In the genomic region with DNA sequence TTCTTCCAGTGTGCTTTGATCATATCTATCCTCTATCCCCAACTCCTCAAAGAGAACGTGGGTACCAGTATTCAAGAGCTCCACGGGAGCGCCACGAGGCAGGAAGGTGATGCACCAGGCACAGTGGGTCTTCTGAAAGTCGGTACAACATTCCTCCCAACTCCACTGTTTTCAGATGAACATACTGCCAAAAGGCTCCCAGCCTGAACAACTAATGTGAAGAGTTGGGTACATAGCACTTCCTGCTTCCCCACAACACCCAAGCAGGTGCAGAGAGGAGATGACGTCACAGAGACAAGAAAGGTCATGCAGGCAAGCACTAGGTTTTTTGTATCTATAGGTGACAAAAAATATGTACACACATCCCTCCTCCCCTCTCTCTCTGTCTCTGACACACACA, we compare ENCODE assay signal across 19 mouse cellular contexts.
DNase-seq lines count a peak whose midpoint lies in the region; ATAC-seq lines count a peak whose summit lies in the region.
"Had no signal": no experiment of that assay in that cellular context is flagged by ENCODE, and none has a peak within 500 bp of the region (broad histone marks: within the 10 kb centered on the region; RNA-seq: fewer than 3 reads in every experiment).

No protein-coding gene starts in this region.

- 0 out of 2 replicates have a peak overlapping the region, but pooled peaks have one; percentile 15 for H3K27ac ChIP-seq in heart, embryonic 15.5 days
- H3K27ac ChIP-seq in heart, embryonic 10.5 days: no peak overlapping the region
- H3K27ac ChIP-seq in limb, embryonic 10.5 days: no peak overlapping the region
- H3K27ac ChIP-seq: neural tube, embryonic 12.5 days had no signal

- no peaks in the 10 kb centered on the region for H3K27me3 ChIP-seq in heart, embryonic 15.5 days
- no peaks in the 10 kb centered on the region for H3K27me3 ChIP-seq in heart, embryonic 10.5 days (ENCODE audit: insufficient read depth, poor library complexity, severe bottlenecking)
- H3K27me3 ChIP-seq in limb, embryonic 10.5 days (ENCODE audit: low read depth, poor library complexity, severe bottlenecking): no peaks in the 10 kb centered on the region
- H3K27me3 ChIP-seq: hindbrain, embryonic 12.5 days; neural tube, embryonic 12.5 days had no signal

- DNase-seq in heart, embryonic 10.5 days (ENCODE audit: low spot score): no peak
- peak; percentile 86 for DNase-seq in CD4-positive helper T cell, adult 2 months (ENCODE audit: low read depth, low spot score)
- peak; percentile 86 for DNase-seq in induced T-regulatory cell, adult 2 months (ENCODE audit: low read depth)
- DNase-seq in thymus, postnatal 0 days (ENCODE audit: low spot score): peak; percentile 90
- DNase-seq in B cell, adult 2 months: no peak
- DNase-seq in urinary bladder, adult 2 months (ENCODE audit: low spot score): no peak
- no peak for DNase-seq in limb, embryonic 10.5 days (ENCODE audit: low spot score)
- DNase-seq: adrenal gland, postnatal 14 days; cerebellum, adult 9-11 months; embryo, embryonic 11 days; kidney, adult 9 months; kidney, postnatal 25 days; liver, postnatal 0 days; lung, postnatal 4 days; right cerebral cortex, adult 18-20 months had no signal

- H3K36me3 ChIP-seq in heart, embryonic 15.5 days: no peaks in the 10 kb centered on the region
- no peaks in the 10 kb centered on the region for H3K36me3 ChIP-seq in heart, embryonic 10.5 days
- H3K36me3 ChIP-seq in limb, embryonic 10.5 days: no peaks in the 10 kb centered on the region
- H3K36me3 ChIP-seq: hindbrain, embryonic 12.5 days; neural tube, embryonic 12.5 days had no signal

- WGBS in heart, embryonic 15.5 days: 72% methylated on average over 6 of the region's 6 CpGs
- WGBS in heart, embryonic 10.5 days: 80% methylated on average over 6 of the region's 6 CpGs
- 88% methylated on average over 6 of the region's 6 CpGs for WGBS in limb, embryonic 10.5 days

- H3K4me2 ChIP-seq in heart, embryonic 15.5 days: no peak overlapping the region
- H3K4me2 ChIP-seq: hindbrain, embryonic 12.5 days; neural tube, embryonic 12.5 days had no signal

- no peaks in the 10 kb centered on the region for H3K9me3 ChIP-seq in heart, embryonic 15.5 days (replicated peaks)
- no peaks in the 10 kb centered on the region for H3K9me3 ChIP-seq in heart, embryonic 10.5 days
- no peaks in the 10 kb centered on the region for H3K9me3 ChIP-seq in limb, embryonic 10.5 days (replicated peaks)
- H3K9me3 ChIP-seq: hindbrain, embryonic 12.5 days; neural tube, embryonic 12.5 days had no signal

- H3K4me3 ChIP-seq in heart, embryonic 15.5 days: no peak overlapping the region
- H3K4me3 ChIP-seq in heart, embryonic 10.5 days: no peak overlapping the region
- no peak overlapping the region for H3K4me3 ChIP-seq in limb, embryonic 10.5 days
- H3K4me3 ChIP-seq: hindbrain, embryonic 12.5 days; neural tube, embryonic 12.5 days had no signal

- H3K9ac ChIP-seq in heart, embryonic 15.5 days: no peak overlapping the region
- H3K9ac ChIP-seq: forebrain, postnatal 0 days; hindbrain, embryonic 12.5 days; liver, postnatal 0 days; neural tube, embryonic 12.5 days had no signal

- peaks cover 2% of the 10 kb centered on the region; the same call in 1 of the 2 replicates for H3K4me1 ChIP-seq in heart, embryonic 15.5 days (replicated peaks)
- peaks cover 13% of the 10 kb centered on the region for H3K4me1 ChIP-seq in heart, embryonic 10.5 days
- H3K4me1 ChIP-seq in limb, embryonic 10.5 days: 0 out of 2 replicates have a peak, but pooled peaks cover 3% of the 10 kb centered on the region

- no peak for ATAC-seq in heart, embryonic 15.5 days (replicated peaks; ENCODE audit: insufficient number of reproducible peaks, insufficient read depth, low FRiP score, low read depth)
- ATAC-seq: liver, postnatal 0 days had no signal

Comparison
In these comparisons a context has a peak if more than half of its experiments do, and no peak if none do; other contexts are left out.
1. DNase-seq: peak in CD4-positive helper T cell, adult 2 months (single experiment), induced T-regulatory cell, adult 2 months (single experiment) and thymus, postnatal 0 days (single experiment); none in heart, embryonic 10.5 days (single experiment), B cell, adult 2 months (0 of 2), urinary bladder, adult 2 months (single experiment) and limb, embryonic 10.5 days (single experiment).